Mouse (Mus musculus) left cerebral cortex, postnatal 14 days (tissue): Measurements from ENCODE around the gene Nr5a1. TPM values are rescaled to one million over a fixed set of nuclear protein-coding genes. Genes with fewer than 3 reads are reported as not detected.

Source experiments
- DNase-seq, 2 experiments: peaks; one replicate each; pipeline ENCODE4 v3.0.0; 2021 to 2022; ENCODE audit warnings: low spot score in 2 of 2, mixed read lengths in 1 of 2
- intact Hi-C: fragments of 180-260 bp; cut with DNase I; formaldehyde crosslinking; loops from one replicate; pipeline ENCODE4 v1.15.1; 2025
- long read RNA-seq, 2 experiments: library from polyadenylated mRNA; stranded (forward); transcript quantifications; one replicate each; pipeline ENCODE4 v2.0.0; 2021
- total RNA-seq, 2 experiments: library from RNA; stranded (reverse); gene quantifications; 2 replicates each; pipeline ENCODE4 v1.2.3; 2021

Nr5a1 gene
- not detected for total RNA-seq
- long read RNA-seq, experiment 1 = 0 reads
- long read RNA-seq, experiment 2 = 0 reads

DNA sequence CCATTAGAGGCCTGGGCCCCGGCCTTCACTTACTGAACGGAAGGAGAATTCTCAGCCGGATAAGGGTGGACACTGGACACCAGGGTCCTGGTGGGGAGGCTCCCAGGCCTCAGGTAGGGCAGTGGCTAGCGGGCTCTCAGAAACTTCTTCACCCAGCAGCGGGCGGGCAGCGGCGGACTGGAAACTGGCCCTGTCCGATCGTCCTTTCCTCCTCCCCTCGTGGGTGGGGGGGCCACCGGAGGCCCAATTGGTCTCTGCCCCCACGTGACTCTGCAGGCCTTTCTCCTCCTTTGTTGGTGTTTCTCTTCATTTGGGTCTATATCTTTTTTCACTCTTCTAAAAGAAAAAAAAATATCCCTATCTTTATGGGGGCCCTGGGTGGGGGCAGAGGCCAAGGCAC lies at the start of gene Nr5a1:
Nr5a1 (minus strand) TSS at position 219 of the 400 bp plus-strand sequence.
- intact Hi-C loops = no loop called here
- DNase-seq = no peak

DNA sequence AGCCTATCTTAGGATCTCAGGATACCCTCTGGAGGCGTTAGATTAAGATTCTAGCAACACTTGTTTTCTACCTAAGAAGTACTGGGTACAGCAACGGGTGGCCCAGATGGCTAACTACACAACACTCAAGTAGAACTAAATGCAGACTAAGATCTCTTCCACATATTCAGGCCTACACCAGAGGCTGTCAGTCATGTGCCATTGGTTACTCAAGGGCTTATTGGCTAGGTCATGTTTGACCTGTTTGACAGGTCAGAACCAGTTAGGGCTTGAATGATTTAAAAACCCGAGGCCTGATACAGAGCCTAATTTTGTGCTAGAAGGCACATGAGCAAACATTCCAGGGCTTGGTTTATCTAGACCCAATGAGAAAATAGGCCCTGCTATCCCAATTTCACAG lies 25.5 kb upstream of the Nr5a1 start:
- no peak for DNase-seq
- intact Hi-C loops = loop anchor here (1.0 to 5.0 kb wide), 2 partner anchors 78 to 94 kb away; no protein-coding TSS in a partner anchor

DNA sequence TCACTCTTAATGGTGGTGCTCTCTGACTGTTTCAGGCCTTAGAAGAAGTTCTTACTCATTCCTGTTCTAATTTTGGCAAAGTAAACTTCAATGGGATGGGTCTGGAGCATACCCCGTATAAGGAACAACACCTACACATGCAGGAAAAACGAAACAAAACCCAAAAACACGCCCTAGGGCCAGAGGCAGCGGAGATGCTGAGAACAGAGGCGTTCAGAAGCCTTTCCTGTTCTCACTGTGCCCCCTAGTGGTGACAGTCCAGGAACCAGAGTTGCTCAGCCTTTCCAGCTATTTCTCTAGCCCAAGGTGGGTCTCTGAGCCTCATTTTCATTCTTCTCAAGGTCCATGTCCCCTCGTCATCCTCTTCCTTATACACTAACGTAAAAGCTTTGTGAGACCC lies 25.1 kb upstream of the Nr5a1 start:
- intact Hi-C loops = loop anchor here (1.0 to 5.0 kb wide), 2 partner anchors 77 to 93 kb away; no protein-coding TSS in a partner anchor
- DNase-seq = peak; percentile 70 to 88

DNA sequence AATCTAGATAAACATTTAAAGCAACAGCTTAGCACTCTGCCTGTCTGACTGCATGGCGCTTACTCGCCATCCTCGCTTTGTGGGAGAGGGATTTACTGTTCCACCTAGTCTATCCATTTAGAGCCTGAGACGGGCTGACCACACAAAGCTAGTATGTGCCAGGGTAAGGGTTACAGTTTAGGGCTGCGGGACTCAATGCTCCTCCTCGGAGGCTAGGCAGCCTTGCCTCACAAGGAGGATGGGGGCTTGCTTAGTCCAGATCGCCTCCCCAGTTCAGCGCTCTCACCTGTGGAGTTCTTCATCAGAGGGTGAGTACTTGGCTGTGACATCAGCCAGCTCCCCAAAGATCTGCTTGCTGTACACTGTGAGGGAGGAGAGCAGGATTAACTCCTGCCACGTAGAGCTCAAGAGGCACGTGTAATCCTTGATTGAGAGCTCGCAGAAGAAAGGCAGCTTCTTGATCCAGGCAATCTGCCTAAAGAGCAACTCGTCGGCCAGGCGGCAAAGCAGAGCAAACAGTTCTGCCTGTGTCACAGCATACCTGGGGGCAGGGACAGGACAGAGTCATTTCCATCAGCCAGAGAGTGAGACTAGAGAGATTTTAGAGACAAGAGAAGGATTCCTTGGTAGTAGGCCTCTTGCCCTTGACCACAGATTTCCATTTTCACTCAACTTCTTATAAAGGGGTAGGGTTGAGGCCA lies 24.4 kb upstream of the Nr5a1 start:
- intact Hi-C loops = loop anchor here (1.0 to 5.0 kb wide), 2 partner anchors 76 to 92 kb away; no protein-coding TSS in a partner anchor
- no peak for DNase-seq

DNA sequence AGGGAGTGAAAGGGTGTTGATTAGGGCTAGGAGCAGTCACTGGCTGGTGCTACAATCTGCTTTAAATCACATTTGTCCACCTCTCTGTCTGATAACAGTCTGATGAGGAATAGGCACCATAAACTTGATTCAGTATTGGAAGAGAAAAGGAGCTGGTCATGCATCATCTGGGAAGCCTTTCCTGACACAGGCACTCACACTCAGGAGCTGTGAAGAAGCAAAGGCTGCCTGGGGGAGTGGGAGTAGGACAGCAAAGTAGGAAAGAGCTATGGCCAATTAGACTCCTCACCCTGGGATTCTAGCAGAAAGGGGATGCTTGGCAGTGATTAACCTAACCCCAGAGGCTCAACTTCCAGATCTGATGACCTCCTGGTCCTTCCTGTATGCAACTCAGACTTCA lies 21.4 kb upstream of the Nr5a1 start:
- DNase-seq = no peak
- intact Hi-C loops = loop anchor here (5.0 kb wide), 1 partner anchor 73 kb away; no protein-coding TSS in a partner anchor

DNA sequence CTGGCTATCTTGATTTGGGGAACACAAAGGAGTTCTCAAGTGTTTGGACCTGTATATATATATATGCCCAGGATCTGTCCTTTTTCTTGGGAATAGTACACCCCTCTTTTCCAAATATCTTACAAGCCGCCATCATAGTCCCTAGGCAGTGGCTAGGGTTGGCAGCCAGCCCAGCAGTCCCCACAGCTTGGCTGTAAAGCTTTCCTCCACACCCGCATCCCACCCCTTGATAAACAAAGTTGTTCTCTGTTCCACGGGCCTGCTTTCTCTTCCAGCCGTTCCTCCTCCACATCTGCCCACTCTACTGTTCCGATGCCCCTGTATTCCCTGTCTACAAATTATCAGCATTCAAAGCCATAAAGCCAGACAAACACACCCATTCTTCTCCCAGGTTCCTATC lies 20.4 kb upstream of the Nr5a1 start:
- DNase-seq = peak in 1 of 2 experiments; percentile 11
- intact Hi-C loops = loop anchor here (5.0 kb wide), 1 partner anchor 72 kb away; no protein-coding TSS in a partner anchor

DNA sequence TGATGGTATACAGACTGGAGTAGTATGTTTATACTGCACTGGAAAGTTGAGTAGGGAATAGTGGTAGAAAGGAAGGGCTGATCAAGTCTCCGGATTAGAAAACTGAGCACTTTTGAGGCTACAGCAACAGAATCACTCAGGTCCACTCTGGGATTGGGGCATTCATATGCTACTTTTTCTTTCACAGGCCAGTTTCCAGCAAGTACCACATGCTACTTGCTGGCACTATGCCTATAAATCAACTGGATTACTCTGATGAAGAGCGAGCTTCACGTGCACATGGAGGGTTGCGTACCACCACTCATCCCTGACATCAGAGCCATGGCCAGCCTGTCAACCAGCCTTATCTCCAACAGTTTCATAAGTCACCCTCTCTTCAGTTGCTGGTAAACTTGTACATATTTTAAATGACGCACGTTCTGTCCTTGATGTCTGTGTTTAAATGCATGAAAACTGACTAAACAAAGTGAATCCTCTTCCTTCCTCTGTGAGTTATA lies 16.0 kb upstream of the Nr5a1 start:
- DNase-seq = no peak
- intact Hi-C loops = no loop called here

DNA sequence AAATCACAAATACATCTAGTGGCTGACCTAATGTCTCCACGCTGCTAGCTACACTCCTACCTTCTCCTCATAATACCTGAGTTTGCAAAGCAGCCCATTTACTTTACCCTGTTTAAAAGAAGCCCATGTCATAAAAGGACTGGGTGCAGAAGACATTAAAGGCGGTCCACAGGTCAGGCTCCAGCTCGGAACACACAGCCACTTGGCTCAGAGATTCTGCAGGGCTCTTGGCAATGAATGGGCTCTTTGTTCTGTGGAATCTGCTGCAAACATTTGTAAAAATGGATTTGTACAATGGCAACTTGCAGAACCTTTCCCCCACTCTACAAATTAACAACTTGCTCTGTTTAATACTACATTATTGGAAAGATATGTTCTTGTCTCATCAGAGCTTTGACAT lies 11.1 kb upstream of the Nr5a1 start:
- DNase-seq = no peak
- intact Hi-C loops = no loop called here

DNA sequence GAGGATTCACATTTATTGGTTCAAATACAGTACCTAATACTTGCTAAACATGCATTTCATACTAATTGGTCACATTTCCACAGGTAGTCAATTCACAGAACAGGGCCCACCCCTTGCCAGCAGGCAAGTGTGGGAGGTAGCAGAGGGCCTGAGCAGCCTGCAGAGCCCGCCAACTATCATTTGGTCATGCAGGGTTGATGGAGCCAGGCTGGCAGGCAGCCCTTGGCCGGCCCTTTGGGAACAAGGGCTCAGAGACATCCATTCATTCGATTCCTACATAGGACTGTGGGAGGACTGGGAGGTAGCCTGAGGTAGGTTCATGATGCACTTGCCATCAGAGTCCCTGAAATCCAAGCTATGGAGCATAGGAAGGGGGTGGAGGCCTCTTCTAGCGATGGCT lies 9.0 kb upstream of the Nr5a1 start:
- intact Hi-C loops = no loop called here
- no peak for DNase-seq

DNA sequence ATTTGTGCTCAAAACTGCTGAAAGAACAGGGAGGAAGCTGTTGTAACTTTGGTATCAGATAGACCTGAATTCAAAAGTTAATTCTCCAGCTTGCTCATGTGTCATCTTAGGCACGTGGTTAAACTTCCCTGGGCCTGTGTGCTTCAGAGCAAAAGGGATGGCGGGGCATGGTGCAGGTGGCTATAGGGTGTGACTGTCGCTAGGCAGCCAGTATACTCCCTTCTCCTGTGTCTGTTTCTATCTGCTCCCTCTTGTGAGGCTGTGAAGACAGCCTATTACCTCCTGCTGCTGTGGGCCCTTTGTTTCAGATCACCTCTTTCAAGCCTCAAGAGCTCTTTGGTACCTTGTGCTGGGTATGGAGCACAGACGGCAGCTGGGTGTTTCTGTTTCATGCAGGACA lies 7.7 kb upstream of the Nr5a1 start:
- DNase-seq = no peak

DNA sequence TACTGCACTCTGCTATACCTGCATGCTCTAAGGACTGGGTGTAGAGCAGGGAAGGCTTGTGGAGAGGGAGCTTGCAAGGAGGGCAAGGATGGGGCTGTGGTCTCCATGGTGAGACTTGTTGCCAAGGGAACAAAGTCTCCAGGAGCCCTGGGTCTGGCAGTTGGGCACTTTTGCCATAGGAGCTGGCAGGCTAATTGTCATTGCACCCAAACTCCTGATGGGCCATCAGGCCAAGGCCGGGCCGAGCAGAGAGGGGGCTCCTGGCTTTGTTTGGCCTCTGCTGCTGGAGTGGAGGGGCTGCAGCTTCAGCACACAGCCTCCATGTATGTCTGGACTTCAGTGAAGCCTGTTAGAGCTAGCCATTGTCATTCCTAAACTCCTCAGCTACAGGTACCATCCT lies 6.3 kb upstream of the Nr5a1 start:
- intact Hi-C loops = no loop called here
- DNase-seq = no peak

More for the DNA sequence above, 7.7 kb upstream of the Nr5a1 start:
- intact Hi-C loops = no loop called here

DNA sequence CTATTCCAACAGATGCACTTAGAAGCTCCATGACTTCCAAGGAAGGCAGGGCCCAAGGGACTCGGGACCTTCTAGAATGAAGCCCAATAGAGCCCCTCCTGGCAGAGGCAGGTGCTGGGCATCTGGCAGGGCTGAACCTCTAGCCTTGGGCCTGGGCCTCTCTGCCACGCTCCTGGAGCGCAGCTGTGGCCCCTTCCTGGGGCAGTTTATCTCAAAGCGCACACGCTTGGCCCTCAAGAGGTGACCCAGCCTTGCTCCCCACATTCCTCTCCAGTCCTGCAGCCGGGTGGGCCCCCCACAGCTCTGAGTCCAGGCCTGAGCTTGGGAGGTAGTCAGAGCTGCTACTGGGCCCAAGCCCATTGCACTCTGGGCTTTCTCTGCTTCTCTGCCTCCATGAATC lies 5.0 kb upstream of the Nr5a1 start:
- intact Hi-C loops = no loop called here
- no peak for DNase-seq

DNA sequence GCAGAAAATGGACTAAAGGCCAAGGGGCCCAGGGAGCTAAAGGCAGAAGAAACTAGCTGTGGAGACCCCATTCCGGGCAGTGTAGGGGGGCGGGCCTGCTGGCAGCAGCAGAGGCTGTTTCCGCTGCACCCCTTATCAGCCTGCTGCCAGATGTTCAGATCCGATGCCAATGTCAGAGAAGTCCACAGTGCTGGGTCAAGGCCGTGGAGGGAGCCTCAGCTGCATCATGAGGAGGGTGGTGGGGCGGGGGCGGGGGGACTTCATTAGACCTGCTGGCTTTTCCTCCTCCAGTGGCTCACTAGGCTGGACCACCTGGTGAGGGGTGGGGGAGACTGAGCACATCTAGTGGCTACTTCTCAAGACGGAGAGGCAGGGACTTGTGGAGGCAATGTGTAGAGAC lies 4.3 kb upstream of the Nr5a1 start:
- intact Hi-C loops = no loop called here
- DNase-seq = no peak

DNA sequence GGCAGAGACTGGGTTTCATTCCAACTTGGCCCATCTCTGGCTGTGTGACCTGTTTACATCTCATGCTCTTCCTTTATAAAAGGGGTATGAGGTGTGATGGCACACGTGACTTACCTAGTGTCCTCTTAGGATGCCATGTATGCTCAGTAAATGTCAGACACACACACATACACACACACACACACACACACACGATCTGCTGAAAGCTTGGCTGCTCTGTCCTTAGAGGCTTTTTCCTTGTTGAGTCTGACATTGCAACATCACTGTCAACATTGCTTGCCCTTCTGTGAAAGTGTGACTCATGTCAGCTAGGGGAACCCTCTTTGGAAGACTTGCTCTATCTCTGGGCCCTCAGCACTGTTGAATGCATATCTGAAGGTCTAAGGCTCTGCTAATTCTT lies 3.1 kb upstream of the Nr5a1 start:
- intact Hi-C loops = no loop called here
- DNase-seq = no peak

DNA sequence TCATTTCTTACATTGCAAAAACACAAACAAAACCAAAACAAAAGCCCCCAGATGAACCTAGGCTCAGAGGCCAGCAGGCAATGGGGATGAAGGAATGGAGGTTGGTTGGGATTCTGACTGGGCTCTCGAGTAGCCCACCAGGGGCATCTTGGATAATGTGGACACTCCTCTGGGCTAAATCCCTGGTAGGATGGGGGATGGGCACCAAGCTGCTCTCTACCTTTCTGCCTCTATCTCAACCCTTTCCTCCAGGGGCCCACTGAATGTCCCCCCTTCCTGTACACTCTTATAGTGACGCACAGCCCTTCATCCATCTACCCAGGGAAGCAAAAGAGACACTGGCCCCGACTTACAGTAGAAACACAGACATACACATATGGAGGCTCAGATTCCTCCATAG lies 746 bp downstream of the Nr5a1 start:
- DNase-seq = no peak
- intact Hi-C loops = no loop called here

DNA sequence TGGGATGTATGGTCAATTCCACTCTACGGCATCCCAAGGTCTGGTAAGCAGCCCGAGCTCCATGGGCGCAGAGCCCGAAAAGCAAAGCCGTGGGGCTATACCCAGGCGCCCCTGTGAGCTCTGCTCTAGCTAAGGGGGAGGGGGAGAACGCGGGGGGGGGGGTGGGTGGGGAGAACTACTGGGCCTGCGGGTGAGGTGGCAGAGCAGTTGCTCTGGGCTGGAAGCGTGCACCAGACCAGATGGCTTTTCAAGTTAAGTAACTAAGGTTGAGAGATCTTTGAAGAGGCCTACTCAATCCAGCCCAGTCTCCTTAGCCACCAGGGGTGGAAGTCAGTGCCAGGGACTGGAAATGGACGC lies 1.6 kb downstream of the Nr5a1 start:
- intact Hi-C loops = no loop called here
- DNase-seq = no peak

DNA sequence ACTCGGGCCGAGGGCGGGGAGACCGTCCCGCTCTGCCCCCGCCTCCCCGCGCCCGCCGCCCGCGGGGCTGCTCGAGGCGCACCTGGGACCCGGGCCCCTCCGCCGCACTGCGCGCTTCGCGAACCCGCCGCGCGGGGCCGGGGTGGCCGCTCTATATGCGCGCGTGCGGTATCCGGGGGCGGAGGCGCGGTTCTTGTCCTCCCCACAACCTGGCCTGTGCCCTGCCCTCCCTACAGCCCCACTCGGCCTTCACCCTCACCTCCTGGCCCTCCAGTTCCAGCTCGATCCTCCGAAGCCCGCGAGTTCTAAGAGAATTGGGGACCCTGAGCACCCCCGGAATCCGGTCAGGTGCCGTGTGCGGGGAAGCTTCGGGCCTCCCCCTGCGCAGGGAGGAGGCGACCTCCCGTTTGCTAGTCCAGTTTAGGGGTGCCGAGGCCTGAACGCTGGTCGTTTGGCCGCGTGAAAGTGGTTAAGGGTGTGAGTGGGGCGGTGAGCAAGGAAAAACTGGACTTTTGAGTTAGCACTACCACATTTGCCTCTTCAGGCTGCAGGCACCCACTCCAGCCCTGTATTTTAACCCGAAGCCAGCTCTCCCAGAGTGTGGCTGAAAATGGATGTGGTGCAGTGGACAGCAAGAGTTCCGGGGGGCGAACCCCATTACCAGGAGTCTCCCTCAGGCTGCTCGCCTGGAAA lies 2.1 kb downstream of the Nr5a1 start:
- intact Hi-C loops = no loop called here
- no peak for DNase-seq

DNA sequence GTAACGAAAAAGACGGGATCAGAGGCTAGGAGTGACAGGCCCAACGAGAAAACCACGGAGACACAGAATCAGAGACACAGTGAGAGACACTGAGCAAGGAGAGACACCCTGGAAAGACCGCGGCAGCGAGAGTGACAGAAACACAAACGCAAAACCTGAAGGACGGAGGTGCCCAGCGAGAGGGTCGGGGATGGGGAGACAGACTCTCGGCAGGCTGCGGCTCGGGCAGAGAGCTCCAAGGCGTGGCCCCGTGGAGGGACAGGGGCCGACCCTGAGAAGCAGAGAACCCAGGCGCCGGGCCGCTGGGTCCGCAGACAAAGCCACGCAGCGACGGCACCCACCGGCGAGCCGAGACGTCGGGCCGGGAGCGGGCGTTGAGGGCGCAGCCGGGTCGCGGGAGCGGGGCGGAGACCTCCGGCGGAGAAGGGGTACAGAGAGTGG lies 2.9 kb downstream of the Nr5a1 start:
- DNase-seq = no peak
- intact Hi-C loops = no loop called here

DNA sequence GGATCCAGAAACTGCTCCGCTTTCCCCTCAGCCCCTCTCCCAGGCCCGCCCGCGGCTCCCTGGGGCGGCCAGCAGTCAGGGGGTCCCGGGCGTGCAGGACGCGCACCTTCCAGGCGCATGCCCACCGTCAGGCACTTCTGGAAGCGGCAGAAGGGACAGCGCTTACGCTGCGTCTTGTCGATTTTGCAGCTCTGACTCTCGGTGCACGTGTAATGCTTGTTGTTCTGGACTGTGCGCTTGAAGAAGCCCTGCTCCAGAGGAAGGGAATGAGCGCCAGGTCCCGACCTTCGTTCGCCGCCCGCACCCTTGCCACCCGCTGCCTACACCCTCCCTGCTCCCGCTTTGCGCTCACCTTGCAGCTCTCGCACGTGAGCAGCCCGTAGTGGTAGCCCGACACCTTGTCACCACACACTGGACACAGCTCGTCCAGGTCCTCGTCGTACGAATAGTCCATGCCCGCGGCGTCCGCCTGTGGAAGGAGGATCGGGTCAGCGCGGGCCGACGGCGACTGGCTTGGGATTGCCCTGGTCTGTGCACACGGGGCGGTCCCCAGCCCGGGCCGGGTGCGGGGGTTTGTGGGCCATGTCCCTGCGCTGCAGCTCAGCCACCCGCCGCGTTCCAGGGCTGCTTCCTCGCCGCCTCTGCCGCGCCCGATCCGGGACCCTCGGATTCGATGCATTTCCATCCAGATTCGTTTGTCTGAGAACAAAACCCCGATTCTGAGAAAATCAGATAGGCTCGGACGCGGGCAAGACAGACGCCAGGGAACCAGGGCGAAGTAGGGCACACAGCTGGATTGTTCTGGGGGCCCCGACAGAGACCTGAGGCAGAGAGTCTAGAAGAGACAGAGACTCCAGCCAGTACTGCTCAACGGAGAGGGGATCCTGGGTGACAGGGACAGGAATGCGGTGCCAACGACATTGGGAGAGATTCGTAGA lies 3.8 kb downstream of the Nr5a1 start:
- no peak for DNase-seq
- intact Hi-C loops = no loop called here
